Mouse (Mus musculus): ENCODE data around the gene Cdc20b. TPM values are rescaled to one million over a fixed set of nuclear protein-coding genes. Genes with fewer than 3 reads are reported as not detected.

Gene Cdc20b
- polyA plus RNA-seq (2015; fragmentation: Nextera tagmentation; extraction: Ambion mirVana) = 0.47 and 0.73 TPM in 2 replicates

- 2% methylated on average over 46 of the region's 46 CpGs for WGBS
Observed at GRCm38 (mm10) chr13:113034950-113035421, at the start of gene Cdc20b. Gene Cdc20b, plus strand, starts transcription at chr13:113035111.

DNA sequence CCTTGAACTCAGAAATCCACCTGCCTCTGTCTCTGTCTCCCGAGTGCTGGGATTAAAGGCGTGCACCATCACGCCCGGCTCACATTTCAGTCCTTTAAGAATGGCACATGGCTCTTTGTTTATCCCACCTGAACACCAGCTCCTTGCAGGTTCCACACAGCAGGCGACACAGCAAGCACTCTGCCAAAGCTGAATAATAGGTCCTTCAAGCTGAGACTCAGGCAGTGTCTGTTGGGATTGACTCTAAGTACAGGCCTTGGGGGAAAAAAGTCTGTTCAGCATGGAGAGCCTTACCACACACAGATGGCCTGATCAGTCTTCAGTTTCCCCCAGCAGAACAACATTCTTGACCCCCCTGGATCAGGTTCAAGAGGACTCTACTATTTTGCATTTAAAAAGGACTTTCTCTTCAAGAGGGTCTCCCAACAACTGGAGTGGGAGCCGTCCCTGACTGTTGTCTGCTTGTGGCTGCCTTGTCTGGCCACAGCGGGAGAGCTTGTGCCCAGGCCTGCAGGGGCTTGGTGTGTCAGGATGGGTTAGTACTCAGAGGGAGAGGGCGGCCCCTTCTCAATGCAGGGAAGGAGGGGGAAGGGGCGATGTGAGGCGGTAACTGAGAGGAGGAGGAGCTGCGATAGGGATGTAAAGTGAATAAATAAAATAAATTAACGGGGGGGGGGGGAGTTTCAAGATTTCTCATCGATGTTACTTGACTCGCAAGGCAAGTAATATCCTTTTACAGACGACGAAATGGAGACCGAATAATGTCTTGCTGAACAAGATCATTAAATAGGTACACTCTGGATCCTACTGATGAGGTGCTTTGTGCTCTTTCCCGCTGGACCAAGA, 49.1 kb upstream of the Cdc20b start:
- H3K36me3 ChIP-seq (ENCODE audit: insufficient read depth, low read length) = no peaks in the 10 kb centered on the region
- WGBS = 19% methylated on average over 16 of the region's 18 CpGs
- no peak for ATAC-seq
- H3K27me3 ChIP-seq (replicated peaks; ENCODE audit: insufficient read depth, low read length) = peaks cover 32% of the 10 kb centered on the region
- no peak for DNase-seq (ENCODE audit: low spot score)
- H3K4me2 ChIP-seq (replicated peaks; ENCODE audit: low read depth, low read length) = no peak overlapping the region
- no peak overlapping the region for H3K4me3 ChIP-seq (ENCODE audit: low read depth, low read length)
- no peak overlapping the region for H3K9ac ChIP-seq (replicated peaks; ENCODE audit: low read depth)
- no peak for TF ChIP-seq CTCF (IDR thresholded peaks at IDR 0.05)
- TF ChIP-seq EP300 (IDR thresholded peaks at IDR 0.05) = no peak
- peaks cover 26% of the 10 kb centered on the region for H3K4me1 ChIP-seq (ENCODE audit: insufficient read depth, low read depth, low read length)
- H3K27ac ChIP-seq (ENCODE audit: low read length) = no peak overlapping the region
- no peaks in the 10 kb centered on the region for H3K9me3 ChIP-seq (ENCODE audit: low read length)

More at GRCm38 (mm10) chr13:113034950-113035421, at the start of gene Cdc20b:
- TF ChIP-seq CTCF (IDR thresholded peaks at IDR 0.05) (no peak), EP300 (IDR thresholded peaks at IDR 0.05) (no peak)
- DNase-seq (ENCODE audit: low spot score) (peak; percentile 59), ATAC-seq (peak; percentile 61)
- peaks cover 12% of the 10 kb centered on the region; the same call in 1 of the 2 replicates for H3K4me1 ChIP-seq (ENCODE audit: insufficient read depth, low read depth, low read length)
- peaks cover 28% of the 10 kb centered on the region for H3K27me3 ChIP-seq (replicated peaks; ENCODE audit: insufficient read depth, low read length)
- H3K36me3 ChIP-seq (ENCODE audit: insufficient read depth, low read length) = no peaks in the 10 kb centered on the region
- no peak within 1 kb of the TSS for H3K9ac ChIP-seq (replicated peaks; ENCODE audit: low read depth)
- peak within 1 kb of the TSS; percentile 48 for H3K4me3 ChIP-seq (ENCODE audit: low read depth, low read length)
- peak within 1 kb of the TSS; percentile 84 for H3K4me2 ChIP-seq (replicated peaks; ENCODE audit: low read depth, low read length)
- no peak within 1 kb of the TSS for H3K27ac ChIP-seq (ENCODE audit: low read length)
- no peaks in the 10 kb centered on the region for H3K9me3 ChIP-seq (ENCODE audit: low read length)

- no peak for TF ChIP-seq EP300 (IDR thresholded peaks at IDR 0.05)
- no peak for TF ChIP-seq CTCF (IDR thresholded peaks at IDR 0.05)
- H3K9me3 ChIP-seq (ENCODE audit: low read length) = no peaks in the 10 kb centered on the region
- H3K27ac ChIP-seq (ENCODE audit: low read length) = no peak overlapping the region
- H3K4me1 ChIP-seq (ENCODE audit: insufficient read depth, low read depth, low read length) = peaks cover 26% of the 10 kb centered on the region
- WGBS = 2% methylated on average over 17 of the region's 17 CpGs
- no peak overlapping the region for H3K9ac ChIP-seq (replicated peaks; ENCODE audit: low read depth)
- H3K27me3 ChIP-seq (replicated peaks; ENCODE audit: insufficient read depth, low read length) = peaks cover 37% of the 10 kb centered on the region
- H3K4me2 ChIP-seq (replicated peaks; ENCODE audit: low read depth, low read length) = peak overlapping the region; percentile 83
- ATAC-seq = no peak
- DNase-seq (ENCODE audit: low spot score) = no peak
- H3K4me3 ChIP-seq (ENCODE audit: low read depth, low read length) = no peak overlapping the region; the same call in 1 of the 2 replicates
- no peaks in the 10 kb centered on the region for H3K36me3 ChIP-seq (ENCODE audit: insufficient read depth, low read length)
Observed at GRCm38 (mm10) chr13:112986451-112986950, 48.4 kb upstream of the Cdc20b start.

DNA sequence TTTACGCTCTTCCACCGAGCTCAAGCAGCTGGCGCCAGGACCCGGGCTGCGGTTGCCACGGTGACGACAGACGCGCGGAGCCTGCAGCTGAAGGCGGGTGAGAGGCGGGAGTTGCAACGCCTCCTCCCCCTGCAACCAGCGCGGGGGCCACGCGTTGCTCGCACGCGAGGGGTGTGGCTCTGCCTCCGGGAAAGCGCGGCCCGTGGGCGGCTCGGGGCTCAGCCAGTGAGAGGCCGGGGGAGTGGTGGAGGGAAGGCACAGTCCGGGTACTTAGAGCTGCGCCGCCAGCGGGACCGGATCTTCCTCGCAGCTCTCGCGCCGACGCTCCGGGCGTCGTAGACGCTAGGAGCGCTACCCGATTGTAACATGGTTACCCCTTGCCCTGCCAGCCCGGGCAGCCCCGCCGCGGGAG, 47.4 kb upstream of the Cdc20b start, which contains the start of gene Ccno:
Gene Ccno, plus strand, starts transcription at position 271 of the 412 bp plus-strand sequence.
- H3K4me3 ChIP-seq (ENCODE audit: low read depth, low read length) = peak within 1 kb of the TSS; percentile 42
- peak within 1 kb of the TSS; percentile 83 for H3K4me2 ChIP-seq (replicated peaks; ENCODE audit: low read depth, low read length)
- ATAC-seq (peak; percentile 99), DNase-seq (ENCODE audit: low spot score) (peak; percentile 99)
- H3K4me1 ChIP-seq (ENCODE audit: insufficient read depth, low read depth, low read length) = peaks cover 26% of the 10 kb centered on the region
- no peaks in the 10 kb centered on the region for H3K36me3 ChIP-seq (ENCODE audit: insufficient read depth, low read length)
- peak within 1 kb of the TSS; percentile 54 for H3K27ac ChIP-seq (ENCODE audit: low read length)
- no peak within 1 kb of the TSS; the same call in 1 of the 2 replicates for H3K9ac ChIP-seq (replicated peaks; ENCODE audit: low read depth)
- TF ChIP-seq EP300 (IDR thresholded peaks at IDR 0.05) (no peak), CTCF (IDR thresholded peaks at IDR 0.05) (peak; percentile 34)
- 2% methylated on average over 36 of the region's 47 CpGs for WGBS
- H3K27me3 ChIP-seq (replicated peaks; ENCODE audit: insufficient read depth, low read length) = peaks cover 42% of the 10 kb centered on the region
- H3K9me3 ChIP-seq (ENCODE audit: low read length) = no peaks in the 10 kb centered on the region

GRCm38 (mm10) chr13:112987991-112988390, 46.9 kb upstream of the Cdc20b start:
- H3K9ac ChIP-seq (replicated peaks; ENCODE audit: low read depth) = no peak overlapping the region; the same call in 1 of the 2 replicates
- peak overlapping the region; percentile 83 for H3K4me2 ChIP-seq (replicated peaks; ENCODE audit: low read depth, low read length)
- no peaks in the 10 kb centered on the region for H3K36me3 ChIP-seq (ENCODE audit: insufficient read depth, low read length)
- peaks cover 44% of the 10 kb centered on the region for H3K27me3 ChIP-seq (replicated peaks; ENCODE audit: insufficient read depth, low read length)
- ATAC-seq (peak; percentile 32), DNase-seq (ENCODE audit: low spot score) (no peak)
- peak overlapping the region; percentile 54 for H3K27ac ChIP-seq (ENCODE audit: low read length)
- no peak for TF ChIP-seq CTCF (IDR thresholded peaks at IDR 0.05)
- TF ChIP-seq EP300 (IDR thresholded peaks at IDR 0.05) = no peak
- peak overlapping the region; percentile 42 for H3K4me3 ChIP-seq (ENCODE audit: low read depth, low read length)
- peaks cover 26% of the 10 kb centered on the region for H3K4me1 ChIP-seq (ENCODE audit: insufficient read depth, low read depth, low read length)
- WGBS = under 1% methylated on average over 38 of the region's 39 CpGs
- no peaks in the 10 kb centered on the region for H3K9me3 ChIP-seq (ENCODE audit: low read length)

- no peak overlapping the region for H3K27ac ChIP-seq (ENCODE audit: low read length)
- peaks cover 30% of the 10 kb centered on the region for H3K4me1 ChIP-seq (ENCODE audit: insufficient read depth, low read depth, low read length)
- no peak overlapping the region for H3K9ac ChIP-seq (replicated peaks; ENCODE audit: low read depth)
- H3K36me3 ChIP-seq (ENCODE audit: insufficient read depth, low read length) = no peaks in the 10 kb centered on the region
- WGBS = 2% methylated on average over 19 of the region's 19 CpGs
- H3K27me3 ChIP-seq (replicated peaks; ENCODE audit: insufficient read depth, low read length) = peaks cover 52% of the 10 kb centered on the region
- DNase-seq (ENCODE audit: low spot score) = no peak
- no peak for ATAC-seq
- H3K9me3 ChIP-seq (ENCODE audit: low read length) = no peaks in the 10 kb centered on the region
- H3K4me3 ChIP-seq (ENCODE audit: low read depth, low read length) = peak overlapping the region; percentile 42
- peak overlapping the region; percentile 83 for H3K4me2 ChIP-seq (replicated peaks; ENCODE audit: low read depth, low read length)
- TF ChIP-seq EP300 (IDR thresholded peaks at IDR 0.05) (no peak), CTCF (IDR thresholded peaks at IDR 0.05) (no peak)
Observed at GRCm38 (mm10) chr13:112988866-112989265, 46.0 kb upstream of the Cdc20b start.

All from lung, postnatal 0 days (tissue).